Mouse (Mus musculus): ENCODE measurements at regions not wholly inside any gene's neighbourhood (a gene's known extent, or its start where the extent isn't known, plus 50 kb on each side); places are given as distances from the start of the nearest gene placed in this dataset.

DNA sequence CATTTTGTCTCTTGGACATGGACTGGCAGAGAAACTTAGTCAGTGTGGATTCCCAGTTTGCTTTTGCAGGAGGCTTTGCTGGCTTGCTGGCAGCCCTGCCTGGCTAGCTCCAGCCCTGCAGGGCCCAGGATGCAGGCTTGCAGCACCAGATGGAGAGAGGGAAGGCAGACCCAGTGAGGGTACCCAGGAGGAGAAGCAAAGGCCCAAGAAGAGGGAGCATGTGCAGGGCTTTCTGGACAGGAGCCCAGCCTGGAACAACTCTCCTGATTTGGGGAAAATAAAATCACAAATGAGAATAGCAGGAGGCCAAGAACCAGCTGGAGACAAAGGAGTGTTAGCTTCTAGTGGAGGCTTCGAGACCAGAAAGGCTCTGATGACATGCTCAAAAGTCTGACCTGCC is 414.9 kb upstream of the Camk1g start:
- TF ChIP-seq CTCF (conservative IDR thresholded peaks at IDR 0.05; ENCODE audit: low read length) (no peak), NANOG (IDR thresholded peaks at IDR 0.05; ENCODE audit: borderline replicate concordance, low read length) (no peak)

All from E14TG2a.4 (cell line).